Mouse (Mus musculus): ENCODE data around the gene Gp1ba. TPM values are rescaled to one million over a fixed set of nuclear protein-coding genes. Genes with fewer than 3 reads are reported as not detected.
A peak's percentile ranks its signal among the peaks of the same experiment; 100 is the strongest.

The Gp1ba gene
- polyA plus RNA-seq, 1 experiment: 0.03 TPM

- H3K36me3 ChIP-seq (ENCODE audit: control insufficient read depth, insufficient read depth, low read length): no peaks in the 10 kb centered on the region; the same call in none of the 2 replicates
- TF ChIP-seq CTCF (conservative IDR thresholded peaks at IDR 0.05; ENCODE audit: insufficient read depth, insufficient read length, low read depth, low read length): no peak
- TF ChIP-seq POLR2A (IDR thresholded peaks at IDR 0.05; ENCODE audit: low read depth, low read length): no peak
- WGBS: 74% methylated on average over 9 of the region's 9 CpGs
Measured at GRCm38 (mm10) chr11:70678092-70678491, 39.2 kb downstream of the Gp1ba start.

DNA sequence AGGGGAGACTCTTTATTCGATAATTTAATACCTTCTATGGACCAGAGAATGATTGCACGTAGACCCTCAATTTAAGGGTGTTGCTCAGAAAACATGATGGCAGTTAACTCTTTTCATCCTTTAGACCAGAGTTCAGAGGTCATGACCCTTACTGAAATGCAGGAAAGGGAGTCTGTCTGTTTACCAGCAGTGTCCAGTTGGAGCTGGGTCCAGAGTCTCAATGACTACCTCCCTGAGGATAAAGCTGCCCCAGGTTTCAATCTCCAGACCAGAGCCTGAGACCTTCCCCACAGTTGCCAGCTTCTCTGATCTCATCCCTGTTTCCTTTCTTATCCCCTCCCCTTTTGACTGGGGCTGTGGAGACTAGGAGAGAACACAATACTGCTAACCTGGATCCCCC lies 39.7 kb downstream of the Gp1ba start:
- H3K27ac ChIP-seq (ENCODE audit: insufficient read depth, low read depth, low read length): no peak overlapping the region
- H3K27me3 ChIP-seq (replicated peaks; ENCODE audit: control insufficient read depth, insufficient read depth, low read length): no peaks in the 10 kb centered on the region
- TF ChIP-seq CTCF (conservative IDR thresholded peaks at IDR 0.05; ENCODE audit: insufficient read depth, insufficient read length, low read depth, low read length): no peak
- no peak for TF ChIP-seq POLR2A (IDR thresholded peaks at IDR 0.05; ENCODE audit: low read depth, low read length)
- no peaks in the 10 kb centered on the region for H3K4me1 ChIP-seq (ENCODE audit: control insufficient read depth, insufficient read depth, low read length)
- no peak for DNase-seq
- WGBS: 81% methylated on average over 2 of the region's 2 CpGs
- H3K4me3 ChIP-seq (ENCODE audit: insufficient read depth, low read depth, low read length): no peak overlapping the region
- no peaks in the 10 kb centered on the region; the same call in none of the 2 replicates for H3K36me3 ChIP-seq (ENCODE audit: control insufficient read depth, insufficient read depth, low read length)

More at GRCm38 (mm10) chr11:70678092-70678491, 39.2 kb downstream of the Gp1ba start:
- no peak for DNase-seq
- Histone ChIP-seq H3K27ac (ENCODE audit: insufficient read depth, low read depth, low read length) (no peak overlapping the region), H3K27me3 (replicated peaks; ENCODE audit: control insufficient read depth, insufficient read depth, low read length) (no peaks in the 10 kb centered on the region), H3K4me1 (ENCODE audit: control insufficient read depth, insufficient read depth, low read length) (no peaks in the 10 kb centered on the region), H3K4me3 (ENCODE audit: insufficient read depth, low read depth, low read length) (no peak overlapping the region)

GRCm38 (mm10) chr11:70679361-70679760 lies 40.4 kb downstream of the Gp1ba start:
- TF ChIP-seq POLR2A (IDR thresholded peaks at IDR 0.05; ENCODE audit: low read depth, low read length) (no peak), CTCF (conservative IDR thresholded peaks at IDR 0.05; ENCODE audit: insufficient read depth, insufficient read length, low read depth, low read length) (no peak)
- no peaks in the 10 kb centered on the region for H3K27me3 ChIP-seq (replicated peaks; ENCODE audit: control insufficient read depth, insufficient read depth, low read length)
- H3K36me3 ChIP-seq (ENCODE audit: control insufficient read depth, insufficient read depth, low read length): no peaks in the 10 kb centered on the region; the same call in 1 of the 2 replicates
- no peak overlapping the region for H3K4me3 ChIP-seq (ENCODE audit: insufficient read depth, low read depth, low read length)
- no peak for DNase-seq
- no peak overlapping the region for H3K27ac ChIP-seq (ENCODE audit: insufficient read depth, low read depth, low read length)
- WGBS: 93% methylated on average over 8 of the region's 8 CpGs
- no peaks in the 10 kb centered on the region for H3K4me1 ChIP-seq (ENCODE audit: control insufficient read depth, insufficient read depth, low read length)

- no peaks in the 10 kb centered on the region for H3K4me1 ChIP-seq (ENCODE audit: control insufficient read depth, insufficient read depth, low read length)
- no peaks in the 10 kb centered on the region for H3K27me3 ChIP-seq (replicated peaks; ENCODE audit: control insufficient read depth, insufficient read depth, low read length)
Measured at GRCm38 (mm10) chr11:70679894-70680293, 41.0 kb downstream of the Gp1ba start.

DNA sequence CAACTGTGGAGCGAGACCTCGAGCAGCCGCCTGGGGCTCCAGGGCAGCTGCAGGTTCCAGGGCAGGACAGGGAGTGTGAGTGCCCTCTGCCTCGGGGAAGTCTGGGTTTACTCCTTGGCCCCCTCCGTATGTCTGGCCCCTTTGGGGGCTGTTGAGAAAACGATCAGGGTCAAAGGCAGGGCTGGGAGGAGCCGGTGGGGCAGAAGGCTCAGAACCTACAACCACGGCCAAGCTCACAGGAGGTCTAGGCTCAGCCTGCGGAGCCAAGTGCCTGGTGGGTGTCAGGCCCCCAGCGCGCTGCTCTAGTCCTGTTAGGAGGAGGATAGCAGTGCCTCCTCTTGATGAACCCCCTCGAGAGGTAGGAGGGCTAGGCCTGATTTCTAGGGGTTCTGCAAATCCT lies 42.2 kb downstream of the Gp1ba start:
- no peak overlapping the region for H3K27ac ChIP-seq (ENCODE audit: insufficient read depth, low read depth, low read length)
- H3K36me3 ChIP-seq (ENCODE audit: control insufficient read depth, insufficient read depth, low read length): no peaks in the 10 kb centered on the region; the same call in 1 of the 2 replicates
- no peaks in the 10 kb centered on the region for H3K4me1 ChIP-seq (ENCODE audit: control insufficient read depth, insufficient read depth, low read length)
- no peak for DNase-seq
- WGBS: 80% methylated on average over 12 of the region's 12 CpGs
- H3K4me3 ChIP-seq (ENCODE audit: insufficient read depth, low read depth, low read length): no peak overlapping the region
- TF ChIP-seq CTCF (conservative IDR thresholded peaks at IDR 0.05; ENCODE audit: insufficient read depth, insufficient read length, low read depth, low read length): no peak
- no peak for TF ChIP-seq POLR2A (IDR thresholded peaks at IDR 0.05; ENCODE audit: low read depth, low read length)
- no peaks in the 10 kb centered on the region for H3K27me3 ChIP-seq (replicated peaks; ENCODE audit: control insufficient read depth, insufficient read depth, low read length)

More at GRCm38 (mm10) chr11:70679894-70680293, 41.0 kb downstream of the Gp1ba start:
- Histone ChIP-seq H3K36me3 (ENCODE audit: control insufficient read depth, insufficient read depth, low read length) (no peaks in the 10 kb centered on the region; the same call in 1 of the 2 replicates), H3K4me3 (ENCODE audit: insufficient read depth, low read depth, low read length) (no peak overlapping the region), H3K27ac (ENCODE audit: insufficient read depth, low read depth, low read length) (no peak overlapping the region)
- no peak for TF ChIP-seq CTCF (conservative IDR thresholded peaks at IDR 0.05; ENCODE audit: insufficient read depth, insufficient read length, low read depth, low read length)
- no peak for TF ChIP-seq POLR2A (IDR thresholded peaks at IDR 0.05; ENCODE audit: low read depth, low read length)
- DNase-seq: no peak
- WGBS: 91% methylated on average over 8 of the region's 8 CpGs

DNA sequence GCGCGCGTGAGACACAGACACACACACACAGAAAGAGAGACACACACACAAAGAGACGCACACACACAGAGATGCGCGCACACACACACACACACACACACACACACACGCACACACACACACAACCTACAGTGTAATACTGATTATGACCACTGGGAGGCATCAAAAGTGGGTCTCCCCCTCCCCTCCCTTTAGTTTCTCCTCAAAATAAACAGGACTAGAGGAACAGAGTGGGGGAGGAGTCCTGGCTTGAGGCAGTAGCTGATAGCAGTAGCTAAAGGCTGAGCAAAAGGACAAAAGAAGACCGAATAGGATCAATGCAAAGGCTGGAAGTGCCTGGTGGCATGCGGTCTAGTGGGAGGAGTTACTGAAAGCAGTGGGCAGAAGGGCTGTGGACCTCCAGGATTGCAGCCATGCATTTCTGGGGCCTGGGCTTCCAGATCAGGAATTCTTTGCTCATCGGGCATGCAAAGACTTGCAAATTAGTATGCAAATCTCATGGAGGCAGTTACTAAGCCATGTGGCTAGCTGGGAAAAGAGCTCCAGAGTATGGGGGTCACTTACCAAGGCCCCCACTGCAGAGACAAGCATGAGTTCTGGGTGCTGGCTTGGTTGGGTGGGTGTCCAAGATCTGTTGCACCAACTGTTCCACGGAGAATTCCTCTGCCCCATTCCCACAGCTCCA lies 43.1 kb downstream of the Gp1ba start:
- no peak overlapping the region for H3K4me3 ChIP-seq (ENCODE audit: insufficient read depth, low read depth, low read length)
- WGBS: 55% methylated on average over 11 of the region's 11 CpGs
- no peaks in the 10 kb centered on the region for H3K4me1 ChIP-seq (ENCODE audit: control insufficient read depth, insufficient read depth, low read length)
- no peak for DNase-seq
- H3K36me3 ChIP-seq (ENCODE audit: control insufficient read depth, insufficient read depth, low read length): no peaks in the 10 kb centered on the region; the same call in 1 of the 2 replicates
- TF ChIP-seq POLR2A (IDR thresholded peaks at IDR 0.05; ENCODE audit: low read depth, low read length): no peak
- peak; percentile 43; the same call in 1 of the 2 replicates for TF ChIP-seq CTCF (conservative IDR thresholded peaks at IDR 0.05; ENCODE audit: insufficient read depth, insufficient read length, low read depth, low read length)
- no peak overlapping the region for H3K27ac ChIP-seq (ENCODE audit: insufficient read depth, low read depth, low read length)
- H3K27me3 ChIP-seq (replicated peaks; ENCODE audit: control insufficient read depth, insufficient read depth, low read length): no peaks in the 10 kb centered on the region

DNA sequence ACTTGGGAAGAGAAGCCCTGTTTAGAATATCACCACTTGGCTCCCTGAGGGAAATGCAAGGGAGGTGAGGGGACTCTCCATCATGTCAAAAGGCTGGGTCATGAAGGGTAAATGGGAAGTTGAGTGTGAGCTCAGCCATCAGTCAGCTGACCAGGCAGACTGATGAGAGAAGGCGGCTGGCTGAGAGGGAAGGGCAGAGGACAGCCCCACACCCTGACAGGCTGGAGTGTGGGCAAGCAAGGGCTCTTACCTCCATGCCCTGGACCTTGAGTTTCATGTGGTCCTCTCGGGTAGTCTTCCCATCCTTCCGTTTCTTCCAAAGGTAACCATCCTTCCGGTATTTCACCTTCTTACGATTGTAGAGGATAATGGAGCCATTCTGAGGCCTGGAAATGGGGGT lies 44.7 kb downstream of the Gp1ba start:
- H3K36me3 ChIP-seq (ENCODE audit: control insufficient read depth, insufficient read depth, low read length): no peaks in the 10 kb centered on the region; the same call in 1 of the 2 replicates
- WGBS: 86% methylated on average over 5 of the region's 5 CpGs
- no peak for DNase-seq
- no peak overlapping the region for H3K4me3 ChIP-seq (ENCODE audit: insufficient read depth, low read depth, low read length)
- H3K27ac ChIP-seq (ENCODE audit: insufficient read depth, low read depth, low read length): no peak overlapping the region
- no peak for TF ChIP-seq POLR2A (IDR thresholded peaks at IDR 0.05; ENCODE audit: low read depth, low read length)
- no peak for TF ChIP-seq CTCF (conservative IDR thresholded peaks at IDR 0.05; ENCODE audit: insufficient read depth, insufficient read length, low read depth, low read length)
- H3K4me1 ChIP-seq (ENCODE audit: control insufficient read depth, insufficient read depth, low read length): peaks cover 4% of the 10 kb centered on the region
- H3K27me3 ChIP-seq (replicated peaks; ENCODE audit: control insufficient read depth, insufficient read depth, low read length): no peaks in the 10 kb centered on the region
